Mouse (Mus musculus) hindbrain, embryonic 12.5 days (tissue): ENCODE results near the gene Abhd14a. TPM values are rescaled to one million over a fixed set of nuclear protein-coding genes. Genes with fewer than 3 reads are reported as not detected.
A peak's percentile ranks its signal among the peaks of the same experiment; 100 is the strongest.

Source experiments
- ATAC-seq: fragments of 200-750 bp; cut with Nextera tagmentation; 2 replicates; pipeline ENCODE4 v1.8.0; 2017; ENCODE audit warnings: moderate TSS enrichment; ENCODE audit not compliant: low FRiP score
- H3K27ac ChIP-seq: fragments of 300-500 bp; sonication (generic); 2 replicates; pipeline ENCODE4 v1.5.1; 2016; ENCODE audit warnings: mild to moderate bottlenecking
- H3K27me3 ChIP-seq: fragments of 300-500 bp; sonication (generic); 2 replicates; pipeline ENCODE4 v1.6.1; 2016; ENCODE audit warnings: mild to moderate bottlenecking
- H3K36me3 ChIP-seq: fragments of 300-500 bp; sonication (generic); 2 replicates; pipeline ENCODE4 v1.6.1; 2016; ENCODE audit warnings: mild to moderate bottlenecking
- H3K4me1 ChIP-seq: fragments of 300-500 bp; sonication (generic); 2 replicates; pipeline ENCODE4 v1.6.1; 2016
- H3K4me2 ChIP-seq: fragments of 300-500 bp; sonication (generic); replicated peaks from 2 replicates; pipeline ENCODE4 v1.6.1; 2016; ENCODE audit warnings: mild to moderate bottlenecking
- H3K4me3 ChIP-seq: fragments of 300-500 bp; sonication (generic); 2 replicates; pipeline ENCODE4 v1.5.1; 2016; ENCODE audit warnings: mild to moderate bottlenecking
- H3K9ac ChIP-seq: fragments of 300-500 bp; sonication (generic); 2 replicates; pipeline ENCODE4 v1.6.1; 2016; ENCODE audit warnings: mild to moderate bottlenecking, moderate library complexity
- H3K9me3 ChIP-seq: fragments of 300-500 bp; sonication (generic); replicated peaks from 2 replicates; pipeline ENCODE4 v1.6.1; 2016; ENCODE audit warnings: mild to moderate bottlenecking
- WGBS: fragments of 180-500 bp; shearing (Covaris S2); methylation state at CpG from one replicate; pipeline ENCODE4 v1.1.7; 2016; 5-methylcytosine and 5-hydroxymethylcytosine counted together
- polyA plus RNA-seq: library from polyadenylated mRNA; unstranded; fragments of >200 nt; fragmentation: Nextera tagmentation; extraction: Ambion mirVana; gene quantifications from 2 replicates; pipeline ENCODE4 v1.2.1, GENCODE M21; 2016

Gene Abhd14a
- polyA plus RNA-seq, 1 experiment from 2014 or later, result 39.7 TPM

GRCm38 (mm10) chr9:106448498-106449031 is 1.1 kb upstream of the Abhd14a start:
- H3K27ac ChIP-seq, result peak overlapping the region; percentile 72
- no peak for ATAC-seq
- no peaks in the 10 kb centered on the region for H3K36me3 ChIP-seq
- H3K9ac ChIP-seq, result peak overlapping the region; percentile 62
- H3K9me3 ChIP-seq, result no peaks in the 10 kb centered on the region
- peak overlapping the region; percentile 39 for H3K4me3 ChIP-seq
- H3K4me2 ChIP-seq, result peak overlapping the region; percentile 74
- H3K4me1 ChIP-seq, result peaks cover 58% of the 10 kb centered on the region
- WGBS, result under 1% methylated on average over 23 of the region's 23 CpGs
- H3K27me3 ChIP-seq, result no peaks in the 10 kb centered on the region

GRCm38 (mm10) chr9:106447951-106448350 is 473 bp upstream of the Abhd14a start:
- no peak overlapping the region for H3K9ac ChIP-seq

GRCm38 (mm10) chr9:106444836-106445235 is 2.6 kb downstream of the Abhd14a start:
- no peaks in the 10 kb centered on the region for H3K9me3 ChIP-seq
- H3K4me2 ChIP-seq, result no peak overlapping the region
- H3K27me3 ChIP-seq, result no peaks in the 10 kb centered on the region
- no peaks in the 10 kb centered on the region for H3K36me3 ChIP-seq
- WGBS, result 65% methylated on average over 4 of the region's 4 CpGs
- no peak for ATAC-seq
- no peak overlapping the region for H3K27ac ChIP-seq
- no peak overlapping the region for H3K4me3 ChIP-seq
- H3K4me1 ChIP-seq, result peaks cover 30% of the 10 kb centered on the region
- H3K9ac ChIP-seq, result no peak overlapping the region

More at GRCm38 (mm10) chr9:106447951-106448350, 473 bp upstream of the Abhd14a start:
- Histone ChIP-seq H3K4me2 (peak overlapping the region; percentile 74), H3K9me3 (no peaks in the 10 kb centered on the region), H3K36me3 (no peaks in the 10 kb centered on the region), H3K4me1 (peaks cover 56% of the 10 kb centered on the region), H3K4me3 (peak overlapping the region; percentile 48; the same call in 1 of the 2 replicates), H3K27me3 (no peaks in the 10 kb centered on the region), H3K27ac (peak overlapping the region; percentile 72)
- 37% methylated on average over 9 of the region's 9 CpGs for WGBS
- no peak for ATAC-seq

- Histone ChIP-seq H3K4me2 (no peak overlapping the region), H3K4me1 (peaks cover 24% of the 10 kb centered on the region), H3K36me3 (no peaks in the 10 kb centered on the region), H3K9ac (no peak overlapping the region), H3K9me3 (no peaks in the 10 kb centered on the region), H3K4me3 (no peak overlapping the region), H3K27me3 (no peaks in the 10 kb centered on the region), H3K27ac (no peak overlapping the region)
- ATAC-seq, result no peak
- 73% methylated on average over 5 of the region's 5 CpGs for WGBS
These were observed 4.8 kb downstream of the Abhd14a start for GRCm38 (mm10) chr9:106442680-106443079.

GRCm38 (mm10) chr9:106436566-106436965 is 10.9 kb downstream of the Abhd14a start:
- no peak overlapping the region; the same call in 1 of the 2 replicates for H3K4me2 ChIP-seq
- no peak for ATAC-seq
- H3K4me1 ChIP-seq, result peaks cover 16% of the 10 kb centered on the region
- H3K9ac ChIP-seq, result no peak overlapping the region
- H3K36me3 ChIP-seq, result peaks cover 37% of the 10 kb centered on the region
- H3K4me3 ChIP-seq, result no peak overlapping the region
- H3K27ac ChIP-seq, result no peak overlapping the region
- H3K9me3 ChIP-seq, result no peaks in the 10 kb centered on the region
- no peaks in the 10 kb centered on the region for H3K27me3 ChIP-seq
- 77% methylated on average over 9 of the region's 9 CpGs for WGBS

GRCm38 (mm10) chr9:106433389-106433788 is 14.1 kb downstream of the Abhd14a start:
- no peak overlapping the region for H3K27ac ChIP-seq
- H3K4me2 ChIP-seq, result no peak overlapping the region
- no peak for ATAC-seq
- WGBS, result 80% methylated on average over 7 of the region's 7 CpGs
- no peaks in the 10 kb centered on the region for H3K9me3 ChIP-seq
- peaks cover 46% of the 10 kb centered on the region for H3K36me3 ChIP-seq
- no peak overlapping the region for H3K9ac ChIP-seq
- H3K4me1 ChIP-seq, result peaks cover 17% of the 10 kb centered on the region
- H3K27me3 ChIP-seq, result no peaks in the 10 kb centered on the region
- H3K4me3 ChIP-seq, result no peak overlapping the region

- H3K9me3 ChIP-seq, result no peaks in the 10 kb centered on the region
- H3K4me2 ChIP-seq, result peak overlapping the region; percentile 84
- peaks cover 42% of the 10 kb centered on the region for H3K36me3 ChIP-seq
- H3K4me1 ChIP-seq, result peaks cover 7% of the 10 kb centered on the region
- 3% methylated on average over 4 of the region's 4 CpGs for WGBS
- no peaks in the 10 kb centered on the region for H3K27me3 ChIP-seq
- no peak for ATAC-seq
- peak overlapping the region; percentile 86 for H3K4me3 ChIP-seq
- H3K27ac ChIP-seq, result peak overlapping the region; percentile 97
- H3K9ac ChIP-seq, result peak overlapping the region; percentile 99
These were observed 17.5 kb downstream of the Abhd14a start for GRCm38 (mm10) chr9:106430015-106430264.

- H3K27me3 ChIP-seq, result no peaks in the 10 kb centered on the region
- H3K9ac ChIP-seq, result peak within 1 kb of the TSS; percentile 99
These were observed 18.1 kb downstream of the Abhd14a start, which contains the start of gene Rpl29 for GRCm38 (mm10) chr9:106429221-106430014. Gene Rpl29 (plus strand): TSS chr9:106429454.

GRCm38 (mm10) chr9:106428719-106429220 is 18.7 kb downstream of the Abhd14a start:
- Histone ChIP-seq H3K27ac (peak overlapping the region; percentile 97), H3K27me3 (no peaks in the 10 kb centered on the region), H3K36me3 (peaks cover 31% of the 10 kb centered on the region), H3K9ac (peak overlapping the region; percentile 61), H3K4me3 (peak overlapping the region; percentile 86), H3K4me1 (peaks cover 7% of the 10 kb centered on the region), H3K9me3 (no peaks in the 10 kb centered on the region), H3K4me2 (peak overlapping the region; percentile 69)
- ATAC-seq, result peak; percentile 69
- WGBS, result 17% methylated on average over 11 of the region's 11 CpGs

More at GRCm38 (mm10) chr9:106429221-106430014, 18.1 kb downstream of the Abhd14a start, which contains the start of gene Rpl29:
- peak within 1 kb of the TSS; percentile 84 for H3K4me2 ChIP-seq
- peaks cover 37% of the 10 kb centered on the region for H3K36me3 ChIP-seq
- no peaks in the 10 kb centered on the region for H3K9me3 ChIP-seq
- peak within 1 kb of the TSS; percentile 86 for H3K4me3 ChIP-seq
- peak within 1 kb of the TSS; percentile 97 for H3K27ac ChIP-seq
- WGBS, result under 1% methylated on average over 55 of the region's 55 CpGs
- ATAC-seq, result peak; percentile 93
- H3K4me1 ChIP-seq, result peaks cover 7% of the 10 kb centered on the region

GRCm38 (mm10) chr9:106421865-106422160 is 25.7 kb downstream of the Abhd14a start:
- Histone ChIP-seq H3K27me3 (peaks cover 5% of the 10 kb centered on the region; the same call in 1 of the 2 replicates), H3K9ac (no peak overlapping the region), H3K4me3 (0 out of 2 replicates have a peak overlapping the region, but pooled peaks have one; percentile 6), H3K27ac (no peak overlapping the region), H3K36me3 (no peaks in the 10 kb centered on the region), H3K4me1 (peaks cover 34% of the 10 kb centered on the region), H3K4me2 (peak overlapping the region; percentile 38), H3K9me3 (no peaks in the 10 kb centered on the region)
- peak; percentile 71 for ATAC-seq
- WGBS, result 0% methylated on average over 3 of the region's 3 CpGs

- WGBS, result 4% methylated on average over 18 of the region's 18 CpGs
- H3K27me3 ChIP-seq, result peaks cover 5% of the 10 kb centered on the region; the same call in 1 of the 2 replicates
- peak overlapping the region; percentile 38 for H3K4me2 ChIP-seq
- H3K27ac ChIP-seq, result peak overlapping the region; percentile 55
- no peaks in the 10 kb centered on the region for H3K9me3 ChIP-seq
- peak; percentile 41 for ATAC-seq
- H3K4me1 ChIP-seq, result peaks cover 34% of the 10 kb centered on the region
- H3K36me3 ChIP-seq, result no peaks in the 10 kb centered on the region
- H3K4me3 ChIP-seq, result 0 out of 2 replicates have a peak overlapping the region, but pooled peaks have one; percentile 6
- H3K9ac ChIP-seq, result peak overlapping the region; percentile 33; the same call in 1 of the 2 replicates
These were observed 26.2 kb downstream of the Abhd14a start for GRCm38 (mm10) chr9:106421033-106421864.

- H3K27me3 ChIP-seq, result peaks cover 5% of the 10 kb centered on the region; the same call in 1 of the 2 replicates
- peak overlapping the region; percentile 43 for H3K9ac ChIP-seq
- WGBS, result 0% methylated on average over 2 of the region's 2 CpGs
- no peaks in the 10 kb centered on the region for H3K36me3 ChIP-seq
- ATAC-seq, result no peak
- H3K9me3 ChIP-seq, result no peaks in the 10 kb centered on the region
- H3K27ac ChIP-seq, result peak overlapping the region; percentile 55
- peak overlapping the region; percentile 38 for H3K4me2 ChIP-seq
- H3K4me3 ChIP-seq, result no peak overlapping the region
- H3K4me1 ChIP-seq, result peaks cover 34% of the 10 kb centered on the region
These were observed 26.9 kb downstream of the Abhd14a start for GRCm38 (mm10) chr9:106420608-106421007.
